Mouse (Mus musculus): ENCODE results near the gene Cfap74. TPM values are rescaled to one million over a fixed set of nuclear protein-coding genes. Genes with fewer than 3 reads are reported as not detected.
A peak's percentile ranks its signal among the peaks of the same experiment; 100 is the strongest.

Cfap74 gene
- total RNA-seq (2022) = 1 to 10 TPM; 1.0 to 3.4 (median 1.4) TPM

GRCm38 (mm10) chr4:155409058-155409776 is at the start of gene Cfap74:
Cfap74 (plus strand) TSS chr4:155409190.
- peak; percentile 65 for DNase-seq

- no peak for DNase-seq
Measured at GRCm38 (mm10) chr4:155359560-155360464, 49.2 kb upstream of the Cfap74 start.

- DNase-seq = no peak
Measured at GRCm38 (mm10) chr4:155360856-155361255, 48.1 kb upstream of the Cfap74 start.

- peak; percentile 86 for DNase-seq
Measured at GRCm38 (mm10) chr4:155361303-155361791, 47.6 kb upstream of the Cfap74 start, which contains the start of gene Prkcz. Prkcz (minus strand) TSS chr4:155361361.

GRCm38 (mm10) chr4:155362443-155362842 is 46.5 kb upstream of the Cfap74 start:
- no peak for DNase-seq

- no peak for DNase-seq
Measured at GRCm38 (mm10) chr4:155366784-155367183, 42.2 kb upstream of the Cfap74 start.

- DNase-seq = no peak
Measured at GRCm38 (mm10) chr4:155367739-155368138, 41.3 kb upstream of the Cfap74 start.

- DNase-seq = peak; percentile 51
Measured at GRCm38 (mm10) chr4:155368684-155369083, 40.3 kb upstream of the Cfap74 start.

GRCm38 (mm10) chr4:155370737-155371715 is 38.0 kb upstream of the Cfap74 start:
- no peak for DNase-seq

- no peak for DNase-seq
Measured at GRCm38 (mm10) chr4:155371797-155372735, 36.9 kb upstream of the Cfap74 start.

GRCm38 (mm10) chr4:155381974-155382373 is 27.0 kb upstream of the Cfap74 start:
- no peak for DNase-seq

- no peak for DNase-seq
Measured at GRCm38 (mm10) chr4:155382752-155383151, 26.2 kb upstream of the Cfap74 start.

- DNase-seq = no peak
Measured at GRCm38 (mm10) chr4:155383326-155383725, 25.7 kb upstream of the Cfap74 start.

GRCm38 (mm10) chr4:155387166-155387565 is 21.8 kb upstream of the Cfap74 start:
- DNase-seq = no peak

GRCm38 (mm10) chr4:155395471-155395870 is 13.5 kb upstream of the Cfap74 start:
- DNase-seq = no peak

GRCm38 (mm10) chr4:155396751-155397150 is 12.2 kb upstream of the Cfap74 start:
- no peak for DNase-seq

GRCm38 (mm10) chr4:155397511-155398221 is 11.3 kb upstream of the Cfap74 start, which contains the start of gene Gabrd:
Gabrd (minus strand) TSS chr4:155398112.
- DNase-seq = no peak

GRCm38 (mm10) chr4:155398222-155398540 is 10.8 kb upstream of the Cfap74 start:
- DNase-seq = no peak

GRCm38 (mm10) chr4:155401121-155401520 is 7.9 kb upstream of the Cfap74 start:
- no peak for DNase-seq

GRCm38 (mm10) chr4:155402489-155402888 is 6.5 kb upstream of the Cfap74 start:
- no peak for DNase-seq
